In the genomic region with DNA sequence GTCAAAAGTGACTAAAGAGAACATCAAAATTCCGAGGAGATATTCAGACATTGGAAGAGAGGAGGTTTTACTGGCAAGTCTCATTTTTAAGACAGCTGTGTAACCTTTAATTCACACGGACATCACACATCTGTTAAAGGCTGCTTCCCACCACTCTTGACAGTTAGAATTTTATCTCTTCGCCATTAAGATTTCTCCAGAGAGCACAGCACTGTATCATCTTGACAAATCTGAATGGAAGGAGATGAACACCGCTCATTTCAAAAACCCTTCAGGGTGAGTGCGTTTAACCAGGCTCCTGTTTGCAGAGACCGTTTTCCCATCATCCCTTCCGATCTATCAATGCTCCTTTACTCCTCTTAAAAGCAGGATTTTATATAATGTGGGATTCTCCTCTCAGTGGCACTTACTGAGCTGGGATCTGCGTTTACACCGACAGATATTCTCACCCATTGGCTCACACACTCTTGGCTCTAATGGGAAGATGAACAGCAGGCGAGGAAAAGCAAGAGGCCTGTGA, we compare ENCODE assay signal across 14 mouse cellular contexts. TPM values are rescaled to one million over a fixed set of nuclear protein-coding genes. Genes with fewer than 3 reads are reported as not detected.
DNase-seq lines count a peak whose midpoint lies in the region; ATAC-seq and TF ChIP-seq lines count a peak whose summit lies in the region.
"Had no signal": no experiment of that assay in that cellular context is flagged by ENCODE, and none has a peak within 500 bp of the region (broad histone marks: within the 10 kb centered on the region; RNA-seq: fewer than 3 reads in every experiment).

No protein-coding gene starts in this region.

- no peak for TF ChIP-seq POLR2A in brain, embryonic 14.5 days (IDR thresholded peaks at IDR 0.05; ENCODE audit: borderline replicate concordance, extremely low read depth, insufficient read depth, insufficient read length, poor library complexity, severe bottlenecking)

- no peak for TF ChIP-seq CTCF in gastrocnemius, adult 2 months (IDR thresholded peaks at IDR 0.05)
- no peak for TF ChIP-seq CTCF in brain, embryonic 14.5 days (IDR thresholded peaks at IDR 0.05; ENCODE audit: borderline replicate concordance, extremely low read depth, insufficient read depth, insufficient read length)

- intact Hi-C loops in gastrocnemius, adult 2 months (cut with DNase I) = no loop called here
- intact Hi-C loops in gastrocnemius, postnatal 14 days (cut with DNase I; ENCODE audit: low total_unique reads) = no loop called here

- H3K36me3 ChIP-seq in kidney, embryonic 15.5 days = no peaks in the 10 kb centered on the region
- H3K36me3 ChIP-seq in hindbrain, embryonic 14.5 days (replicated peaks; ENCODE audit: control insufficient read depth, insufficient read depth) = no peaks in the 10 kb centered on the region
- H3K36me3 ChIP-seq: embryonic facial prominence, embryonic 13.5 days; limb, embryonic 12.5 days had no signal

- H3K4me3 ChIP-seq in gastrocnemius, adult 2 months = no peak overlapping the region
- no peak overlapping the region for H3K4me3 ChIP-seq in kidney, embryonic 15.5 days (replicated peaks)
- H3K4me3 ChIP-seq in hindbrain, embryonic 14.5 days (replicated peaks; ENCODE audit: low read length) = no peak overlapping the region
- H3K4me3 ChIP-seq: embryonic facial prominence, embryonic 13.5 days; limb, embryonic 12.5 days had no signal

- no peak overlapping the region for H3K4me2 ChIP-seq in kidney, embryonic 15.5 days
- no peak overlapping the region for H3K4me2 ChIP-seq in hindbrain, embryonic 14.5 days (replicated peaks)
- H3K4me2 ChIP-seq: embryonic facial prominence, embryonic 13.5 days; limb, embryonic 12.5 days had no signal

- H3K27ac ChIP-seq in gastrocnemius, adult 2 months = peak overlapping the region; percentile 60
- peak overlapping the region; percentile 52; the same call in 1 of the 2 replicates for H3K27ac ChIP-seq in kidney, embryonic 15.5 days
- peak overlapping the region; percentile 68 for H3K27ac ChIP-seq in hindbrain, embryonic 14.5 days
- H3K27ac ChIP-seq: embryonic facial prominence, embryonic 13.5 days; limb, embryonic 12.5 days; macrophage had no signal

- WGBS in kidney, embryonic 15.5 days = 68% methylated on average over 10 of the region's 10 CpGs
- WGBS in hindbrain, embryonic 14.5 days = 44% methylated on average over 10 of the region's 10 CpGs

- H3K4me1 ChIP-seq in kidney, embryonic 15.5 days = peaks cover 19% of the 10 kb centered on the region
- peaks cover 9% of the 10 kb centered on the region; the same call in 1 of the 2 replicates for H3K4me1 ChIP-seq in hindbrain, embryonic 14.5 days (replicated peaks; ENCODE audit: control insufficient read depth, insufficient read depth, low read length)
- H3K4me1 ChIP-seq: embryonic facial prominence, embryonic 13.5 days; limb, embryonic 12.5 days had no signal

- H3K9me3 ChIP-seq in kidney, embryonic 15.5 days (replicated peaks) = no peaks in the 10 kb centered on the region
- H3K9me3 ChIP-seq in hindbrain, embryonic 14.5 days (ENCODE audit: control insufficient read depth, low read length) = no peaks in the 10 kb centered on the region
- H3K9me3 ChIP-seq: embryonic facial prominence, embryonic 13.5 days; limb, embryonic 12.5 days had no signal

- no peak overlapping the region for H3K9ac ChIP-seq in kidney, embryonic 15.5 days
- no peak overlapping the region for H3K9ac ChIP-seq in hindbrain, embryonic 14.5 days
- H3K9ac ChIP-seq: embryonic facial prominence, embryonic 13.5 days; limb, embryonic 12.5 days had no signal

- no peak for DNase-seq in gastrocnemius, adult 2 months
- DNase-seq in gastrocnemius, postnatal 14 days = no peak
- no peak for DNase-seq in kidney, postnatal 14 days
- peak; percentile 53 for DNase-seq in brain, embryonic 14.5 days (ENCODE audit: low read depth)
- no peak for DNase-seq in hindbrain, embryonic 14.5 days (ENCODE audit: low spot score)
- DNase-seq in spleen, postnatal 4 days (ENCODE audit: low spot score in 2 of 2) = no peak
- DNase-seq in frontal cortex, postnatal 10 days (ENCODE audit: low spot score in 2 of 2) = no peak
- DNase-seq: B cell, adult 2 months; cerebellum, postnatal 25 days; thymus, postnatal 14 days had no signal

- H3K27me3 ChIP-seq in kidney, embryonic 15.5 days = no peaks in the 10 kb centered on the region
- no peaks in the 10 kb centered on the region for H3K27me3 ChIP-seq in hindbrain, embryonic 14.5 days (ENCODE audit: control insufficient read depth, insufficient read depth, low read length)
- H3K27me3 ChIP-seq: embryonic facial prominence, embryonic 13.5 days; limb, embryonic 12.5 days had no signal

- no peak for ATAC-seq in kidney, embryonic 15.5 days (replicated peaks; ENCODE audit: low FRiP score)
- peak; percentile 42; the same call in 1 of the 2 replicates for ATAC-seq in hindbrain, embryonic 14.5 days (ENCODE audit: low FRiP score)

RNA-seq across cellular contexts. Expression of gene Fam198b, which starts 20.0 kb away (rescaled TPM):
- total RNA-seq in gastrocnemius, adult 2 months (2021) = 1 to 10 TPM; 5.7 to 7.1 TPM
- 10 to 100 TPM; 25.9 to 34.0 TPM for total RNA-seq in gastrocnemius, postnatal 14 days (2021)
- polyA plus RNA-seq in kidney, embryonic 15.5 days (2015; fragmentation: Nextera tagmentation; extraction: Ambion mirVana) = 13.4 and 14.7 TPM in 2 replicates
- polyA plus RNA-seq in brain, embryonic 14.5 days (2012; rRNA removed) = 1.3 and 2.6 TPM in 2 replicates
- polyA plus RNA-seq in hindbrain, embryonic 14.5 days (2014; fragmentation: Nextera tagmentation; extraction: Ambion mirVana) = 1.7 and 4.8 TPM in 2 replicates

RNA-seq across cellular contexts. Expression of gene Tmem144, which starts 51.7 kb away (rescaled TPM):
- total RNA-seq in gastrocnemius, adult 2 months (2021) = 1 to 10 TPM in 1 of 2 experiments, under 1 TPM in 1; 0.74 to 2.7 TPM
- total RNA-seq in gastrocnemius, postnatal 14 days (2021) = 1 to 10 TPM; 1.0 to 1.9 TPM
- polyA plus RNA-seq in kidney, embryonic 15.5 days (2015; fragmentation: Nextera tagmentation; extraction: Ambion mirVana) = 5.1 and 6.3 TPM in 2 replicates
- polyA plus RNA-seq in brain, embryonic 14.5 days (2012; rRNA removed) = 0.44 and 0.60 TPM in 2 replicates
- 1.2 and 2.0 TPM in 2 replicates for polyA plus RNA-seq in hindbrain, embryonic 14.5 days (2014; fragmentation: Nextera tagmentation; extraction: Ambion mirVana)
